Mouse (Mus musculus) 3134 (cell line): ENCODE measurements at regions not wholly inside any gene's neighbourhood (a gene's known extent, or its start where the extent isn't known, plus 50 kb on each side); places are given as distances from the start of the nearest gene placed in this dataset.
A peak's percentile ranks its signal among the peaks of the same experiment; 100 is the strongest.

Source experiments
- DNase-seq: peaks from one replicate; pipeline ENCODE4 v3.0.0-alpha.2; 2011; ENCODE audit warnings: low spot score; ENCODE audit not compliant: insufficient read length; ENCODE audit errors: extremely low read depth

DNA sequence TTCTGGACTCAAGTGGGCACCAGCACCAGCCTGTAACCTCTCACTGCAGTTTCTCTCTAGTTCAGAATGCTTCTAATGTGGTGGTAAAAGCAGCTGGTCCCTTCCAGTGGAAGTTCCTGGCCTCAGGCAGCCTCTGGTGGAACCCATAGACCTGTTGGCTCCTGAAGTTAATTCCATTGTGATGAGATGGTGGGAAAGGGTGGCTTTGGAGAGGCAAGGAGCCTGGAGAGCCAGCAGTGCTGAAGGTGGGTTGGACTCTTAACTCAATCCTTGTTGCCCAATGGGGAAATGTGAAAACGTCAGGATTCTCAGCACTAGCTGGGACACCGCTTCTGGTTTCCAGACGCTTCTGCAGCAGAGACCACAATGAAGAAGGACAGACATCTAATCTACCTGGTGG, 210.9 kb downstream of the Opa1 start:
- DNase-seq: no peak

GRCm38 (mm10) chr16:29799250-29799649, 220.1 kb downstream of the Opa1 start:
- no peak for DNase-seq

- no peak for DNase-seq
Measured at GRCm38 (mm10) chr16:29799893-29800292, 220.8 kb downstream of the Opa1 start.

GRCm38 (mm10) chr16:29800457-29800856, 221.3 kb downstream of the Opa1 start:
- no peak for DNase-seq

- no peak for DNase-seq
Measured at GRCm38 (mm10) chr16:29802085-29802484, 223.0 kb downstream of the Opa1 start.

- DNase-seq: no peak
Measured at GRCm38 (mm10) chr16:29802603-29803002, 223.5 kb downstream of the Opa1 start.

DNA sequence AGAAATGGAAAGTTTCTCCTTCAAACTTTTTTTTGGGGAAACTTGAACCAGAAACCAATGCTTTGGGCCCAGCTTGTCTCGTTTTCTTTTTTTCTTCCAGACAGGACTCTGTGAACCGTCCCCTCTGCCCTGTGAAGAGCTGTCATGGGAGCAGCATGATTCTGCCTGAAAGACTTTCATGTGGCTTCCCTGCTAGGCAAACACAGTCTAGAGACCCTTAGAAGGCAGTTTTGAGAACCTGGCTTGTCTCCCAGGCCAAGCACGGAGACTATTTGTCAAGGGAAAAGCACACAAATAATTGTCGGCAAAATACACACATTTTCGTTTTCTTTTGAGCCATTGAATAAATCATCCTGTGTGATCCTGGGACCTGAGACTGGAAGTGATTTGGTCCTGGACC, 228.7 kb downstream of the Opa1 start:
- DNase-seq: no peak

DNA sequence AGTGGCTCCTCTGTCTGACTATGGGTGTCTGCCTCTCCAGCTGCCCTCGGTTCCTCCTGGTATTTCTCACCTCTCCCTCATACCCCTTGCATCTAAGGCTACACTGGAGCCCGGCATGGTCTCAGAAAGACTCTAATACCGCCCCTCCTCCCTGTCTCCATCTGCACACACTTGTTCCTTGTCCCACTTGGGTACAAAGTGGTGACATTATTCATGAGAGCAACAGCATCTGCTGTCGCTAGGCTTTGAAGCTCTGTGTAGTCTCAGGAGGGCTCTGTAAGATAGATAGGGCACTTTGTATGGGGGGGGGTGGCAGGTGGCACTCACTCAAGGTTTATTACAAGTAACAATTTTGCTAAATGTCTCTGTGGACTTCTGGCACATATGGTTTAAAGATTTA, 229.7 kb downstream of the Opa1 start:
- no peak for DNase-seq

DNA sequence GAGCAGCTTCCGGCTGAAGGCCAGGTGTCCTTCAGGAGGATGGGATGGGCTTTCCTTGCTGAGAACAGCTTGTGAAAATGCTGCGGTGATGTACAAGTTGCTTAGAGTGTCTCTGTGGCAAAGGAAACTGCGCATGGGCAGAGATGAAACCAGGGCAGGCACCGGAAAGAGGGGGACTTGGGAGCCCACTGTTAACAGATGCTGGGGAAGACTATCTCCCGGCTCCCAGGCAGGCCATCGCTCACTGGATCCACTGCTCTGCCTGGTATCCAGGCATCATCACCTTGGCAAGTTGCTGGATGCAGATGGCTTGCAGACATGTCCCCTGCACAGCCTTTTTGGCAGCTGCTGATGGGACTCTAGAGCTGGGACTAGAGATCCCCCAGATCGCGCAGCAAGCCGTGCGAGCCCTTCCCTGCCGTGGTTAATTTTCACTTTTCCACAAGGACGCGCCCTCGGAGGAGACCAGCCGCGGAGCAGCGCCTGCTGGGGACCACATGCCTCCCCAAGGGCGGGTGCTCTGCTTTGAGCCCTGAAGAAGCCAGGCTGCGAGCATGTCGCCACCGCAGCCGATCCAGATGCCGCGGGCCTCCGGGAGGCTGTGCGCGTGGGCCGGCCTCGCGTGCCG, 234.4 kb downstream of the Opa1 start:
- DNase-seq: no peak

- DNase-seq: peak; percentile 94
Measured at GRCm38 (mm10) chr16:29814039-29814438, 234.9 kb downstream of the Opa1 start.

DNA sequence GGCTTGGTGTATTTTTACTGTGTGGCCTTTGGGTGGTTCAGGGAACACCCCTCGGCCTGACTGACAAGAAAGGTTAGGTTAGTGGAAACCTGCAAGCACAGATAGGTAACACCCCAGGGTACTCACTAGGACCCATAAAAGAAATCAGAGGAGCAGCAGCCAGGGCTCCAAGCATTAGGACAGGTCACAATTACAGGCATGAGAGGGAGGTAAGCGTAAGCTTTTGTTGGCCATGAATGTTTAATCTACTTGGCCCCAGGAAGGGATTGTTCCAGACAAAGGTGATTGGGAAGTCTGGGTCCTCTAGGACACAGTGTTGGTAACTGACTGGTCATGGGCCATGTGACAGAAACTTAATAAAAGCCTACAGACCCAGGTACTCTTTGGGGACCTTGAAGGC, 235.5 kb downstream of the Opa1 start:
- no peak for DNase-seq

DNA sequence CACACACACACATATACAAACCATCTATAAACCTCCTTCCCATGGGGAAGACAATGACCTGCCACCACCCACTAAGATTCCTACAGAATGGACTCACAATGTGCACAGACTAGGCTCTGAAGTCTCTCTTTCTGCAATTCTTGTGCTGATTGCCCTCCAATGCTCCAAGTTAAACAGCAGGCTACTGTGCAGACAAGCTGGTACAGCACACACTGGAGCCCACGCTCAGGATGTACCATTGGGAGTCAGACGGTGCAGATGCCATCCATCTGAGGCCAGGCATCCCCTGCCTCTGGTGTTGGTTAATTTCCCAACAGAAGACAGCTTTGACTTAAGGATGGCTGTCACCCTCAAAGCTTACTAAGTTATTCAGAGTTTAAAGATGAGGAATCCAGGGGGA, 236.1 kb downstream of the Opa1 start:
- no peak for DNase-seq

GRCm38 (mm10) chr16:29815632-29816337, 236.7 kb downstream of the Opa1 start:
- no peak for DNase-seq

GRCm38 (mm10) chr16:29816681-29817369, 237.7 kb downstream of the Opa1 start:
- no peak for DNase-seq

DNA sequence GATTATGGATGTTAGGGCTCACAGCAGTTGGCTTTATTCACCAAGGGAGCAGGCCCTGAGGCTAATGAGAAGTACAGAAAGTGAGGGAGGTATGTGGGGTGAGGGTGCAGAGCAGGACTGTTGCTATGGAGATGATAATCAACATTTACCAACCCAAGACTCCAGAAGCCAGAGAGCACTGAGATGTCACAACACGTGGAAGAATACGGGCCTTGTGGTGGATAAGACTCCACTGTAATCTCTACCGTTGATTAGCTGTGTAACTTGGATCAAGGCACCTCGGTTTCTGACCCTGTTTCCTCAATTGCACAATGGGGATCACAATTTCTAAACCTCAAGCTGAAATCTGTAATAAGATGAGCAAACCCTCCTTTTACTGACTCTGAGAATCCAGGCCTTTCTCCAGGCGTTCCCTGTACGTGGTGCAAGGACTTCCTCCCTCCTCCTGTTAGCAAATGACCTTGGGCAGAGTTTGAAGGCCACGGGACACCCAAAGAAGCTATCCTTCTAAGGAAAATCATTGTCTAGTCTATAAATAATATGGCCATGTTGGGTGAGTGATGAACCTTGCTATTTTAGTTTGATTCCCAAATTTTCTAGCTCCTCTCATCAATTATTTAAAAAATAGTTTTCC, 239.8 kb downstream of the Opa1 start:
- DNase-seq: no peak

DNA sequence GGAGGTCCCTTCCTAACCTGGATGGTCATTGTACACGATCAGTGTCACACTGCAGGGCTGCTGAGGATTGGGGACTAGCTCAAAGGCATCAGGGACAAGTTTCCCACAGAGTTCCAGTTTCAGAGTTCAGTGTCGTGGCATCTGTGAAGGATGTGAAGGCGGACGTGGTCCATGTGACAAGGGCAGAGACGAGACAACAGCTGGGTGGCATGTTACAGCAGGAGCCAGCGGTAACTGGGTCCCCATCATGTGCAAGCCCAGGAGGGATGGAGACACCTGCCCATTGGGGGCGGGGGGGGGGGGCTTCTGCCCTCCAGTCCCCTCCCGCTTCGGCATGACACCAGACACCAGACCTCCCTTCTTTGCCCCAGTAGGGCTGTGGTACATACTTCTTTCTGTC, 241.6 kb downstream of the Opa1 start:
- no peak for DNase-seq

GRCm38 (mm10) chr16:29822110-29822509, 242.1 kb upstream of the Hes1 start:
- DNase-seq: no peak

DNA sequence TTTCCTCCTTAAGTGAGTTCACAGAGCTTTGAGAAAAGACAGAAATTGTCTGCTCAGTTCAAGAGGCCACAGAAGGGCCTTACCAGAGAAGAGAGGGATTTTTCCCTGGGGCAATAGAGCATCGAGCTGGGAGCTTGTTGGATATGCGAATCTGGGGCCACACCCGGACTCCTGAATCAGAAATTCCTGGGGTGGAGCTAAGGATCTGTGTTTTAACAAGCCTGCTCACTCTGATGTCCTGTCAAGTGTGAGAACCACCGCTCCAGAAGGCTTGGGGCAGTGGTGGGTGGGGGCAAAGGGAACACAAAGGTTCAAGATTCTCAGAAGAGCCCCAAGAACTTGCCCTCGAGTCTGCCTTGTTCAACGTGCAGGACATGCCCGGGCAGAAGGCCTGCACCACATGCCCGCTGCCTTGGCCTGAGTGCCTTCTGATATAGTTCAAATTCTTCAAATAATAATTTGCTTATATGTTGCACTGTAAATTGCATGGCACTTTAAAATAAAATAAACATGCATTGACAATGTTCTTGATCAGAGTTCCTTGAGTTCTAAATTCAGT, 241.3 kb upstream of the Hes1 start:
- peak; percentile 30 for DNase-seq

- DNase-seq: no peak
Measured at GRCm38 (mm10) chr16:29826927-29827326, 237.3 kb upstream of the Hes1 start.

GRCm38 (mm10) chr16:29827776-29828175, 236.4 kb upstream of the Hes1 start:
- DNase-seq: no peak

DNA sequence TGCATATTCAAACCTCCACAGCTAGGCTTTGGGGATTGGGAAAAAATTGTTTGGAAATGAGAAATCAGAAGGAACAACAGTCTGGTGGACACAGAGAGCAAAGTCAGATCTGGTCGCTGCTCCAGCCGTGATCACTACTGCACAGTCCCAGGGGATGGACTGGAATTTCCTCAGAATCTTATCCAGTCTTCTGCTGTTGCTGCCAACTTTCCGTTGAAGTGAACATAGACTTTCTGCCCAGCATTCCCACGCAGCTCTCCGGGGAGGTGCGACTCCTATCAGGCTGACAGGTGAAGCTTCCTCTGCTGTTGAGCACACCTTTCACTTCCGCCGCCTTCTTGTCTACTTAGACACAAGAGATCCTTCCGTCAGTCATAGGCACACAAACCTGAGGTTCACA, 234.7 kb upstream of the Hes1 start:
- no peak for DNase-seq
